Comparison of ENCODE assay signal across 14 mouse cellular contexts in the genomic region with DNA sequence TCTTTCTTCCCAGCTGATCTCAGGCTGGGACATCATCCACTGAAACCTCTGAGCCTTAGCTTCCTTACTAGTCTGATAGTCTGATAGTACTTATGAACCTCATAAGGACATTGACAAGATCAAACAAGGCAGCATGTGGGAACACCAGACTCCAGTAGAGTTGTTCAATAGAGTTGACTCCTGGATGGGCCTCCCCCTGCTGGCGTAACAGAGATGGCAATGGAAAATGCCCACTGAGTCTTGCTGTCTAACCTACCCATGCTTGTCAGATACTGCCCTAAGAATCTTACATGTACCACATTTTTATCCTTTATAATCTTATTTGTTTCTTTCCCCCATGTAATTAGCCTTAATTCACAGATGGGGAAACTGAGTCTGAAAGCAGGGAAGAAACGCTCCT.
DNase-seq lines count a peak whose midpoint lies in the region; ATAC-seq and TF ChIP-seq lines count a peak whose summit lies in the region.
"Had no signal": no experiment of that assay in that cellular context is flagged by ENCODE, and none has a peak within 500 bp of the region (broad histone marks: within the 10 kb centered on the region; RNA-seq: fewer than 3 reads in every experiment).

No protein-coding gene starts in this region.

- H3K79me2 ChIP-seq in heart, adult 2 months (replicated peaks; ENCODE audit: control insufficient read depth, insufficient read depth, low read length) = no peaks in the 10 kb centered on the region
- no peaks in the 10 kb centered on the region for H3K79me2 ChIP-seq in CH12.LX (replicated peaks; ENCODE audit: control insufficient read depth, extremely low read depth, insufficient read depth, poor library complexity, severe bottlenecking)

- no peaks in the 10 kb centered on the region for H3K4me1 ChIP-seq in heart, adult 2 months (ENCODE audit: control insufficient read depth, insufficient read depth, low read length)
- H3K4me1 ChIP-seq in liver, postnatal 0 days (ENCODE audit: insufficient read depth) = no peaks in the 10 kb centered on the region; the same call in 1 of the 2 replicates
- H3K4me1 ChIP-seq in liver, embryonic 12.5 days = peaks cover 41% of the 10 kb centered on the region
- H3K4me1 ChIP-seq in CH12.LX (ENCODE audit: control insufficient read depth in 1 of 2, insufficient read depth in 2 of 2) = no peaks in the 10 kb centered on the region; a peak in 1 of 4 replicates
- H3K4me1 ChIP-seq in embryonic facial prominence, embryonic 10.5 days = peaks cover 8% of the 10 kb centered on the region; the same call in 1 of the 2 replicates
- H3K4me1 ChIP-seq: embryonic facial prominence, embryonic 13.5 days had no signal

- no peaks in the 10 kb centered on the region for H3K27me3 ChIP-seq in heart, adult 2 months (ENCODE audit: control insufficient read depth, insufficient read depth, low read length)
- 0 out of 2 replicates have a peak, but pooled peaks cover 5% of the 10 kb centered on the region for H3K27me3 ChIP-seq in liver, postnatal 0 days (ENCODE audit: insufficient read depth, low read length)
- H3K27me3 ChIP-seq in liver, embryonic 12.5 days (replicated peaks) = peaks cover 30% of the 10 kb centered on the region; the same call in 1 of the 2 replicates
- peaks cover 84% of the 10 kb centered on the region for H3K27me3 ChIP-seq in CH12.LX (replicated peaks)
- H3K27me3 ChIP-seq in embryonic facial prominence, embryonic 10.5 days (replicated peaks; ENCODE audit: low read depth, poor library complexity, severe bottlenecking) = peaks cover 32% of the 10 kb centered on the region

- no peak for TF ChIP-seq EP300 in heart, adult 2 months (IDR thresholded peaks at IDR 0.05; ENCODE audit: insufficient read depth, low read depth, low read length)
- TF ChIP-seq EP300 in liver, postnatal 0 days (IDR thresholded peaks at IDR 0.05; ENCODE audit: low read depth) = no peak
- no peak for TF ChIP-seq EP300 in CH12.LX (IDR thresholded peaks at IDR 0.05; ENCODE audit: low read length)

- no peak overlapping the region for H3K9ac ChIP-seq in heart, adult 2 months (ENCODE audit: low read depth, low read length)
- H3K9ac ChIP-seq in liver, postnatal 0 days (replicated peaks) = no peak overlapping the region
- H3K9ac ChIP-seq in liver, embryonic 12.5 days = no peak overlapping the region
- H3K9ac ChIP-seq in CH12.LX (ENCODE audit: insufficient read depth, low read depth) = no peak overlapping the region
- H3K9ac ChIP-seq: embryonic facial prominence, embryonic 13.5 days; midbrain, embryonic 12.5 days had no signal

- no peak for DNase-seq in heart, adult 2 months
- no peak for DNase-seq in heart, postnatal 14 days
- no peak for DNase-seq in liver, postnatal 0 days
- peak; percentile 35 for DNase-seq in CH12.LX (ENCODE audit: extremely low read depth)
- no peak for DNase-seq in brain, embryonic 14.5 days (ENCODE audit: low read depth)
- no peak for DNase-seq in embryonic facial prominence, embryonic 10.5 days (ENCODE audit: low spot score)
- DNase-seq in cerebellum, postnatal 14 days = no peak
- DNase-seq: cerebellum, postnatal 25 days; gastrocnemius, adult 2 months; heart, postnatal 36 days had no signal

- no peak overlapping the region for H3K4me3 ChIP-seq in heart, adult 2 months
- H3K4me3 ChIP-seq in liver, postnatal 0 days (ENCODE audit: low read depth, low read length) = no peak overlapping the region
- no peak overlapping the region for H3K4me3 ChIP-seq in liver, embryonic 12.5 days
- H3K4me3 ChIP-seq in CH12.LX (replicated peaks in 1 of 3; ENCODE audit: low read depth in 2 of 3, low read length in 2 of 3, poor library complexity in 1 of 3) = no peak overlapping the region
- H3K4me3 ChIP-seq in embryonic facial prominence, embryonic 10.5 days = no peak overlapping the region
- H3K4me3 ChIP-seq: embryonic facial prominence, embryonic 13.5 days; gastrocnemius, adult 2 months; midbrain, embryonic 12.5 days had no signal

- no peak overlapping the region for H3K4me2 ChIP-seq in liver, postnatal 0 days (ENCODE audit: low read depth, low read length)
- H3K4me2 ChIP-seq in liver, embryonic 12.5 days = no peak overlapping the region
- no peak overlapping the region for H3K4me2 ChIP-seq in CH12.LX (ENCODE audit: insufficient read depth, low read depth, poor library complexity, severe bottlenecking)
- H3K4me2 ChIP-seq: embryonic facial prominence, embryonic 13.5 days; midbrain, embryonic 12.5 days had no signal

- H3K9me3 ChIP-seq in liver, postnatal 0 days (ENCODE audit: low read length) = no peaks in the 10 kb centered on the region
- no peaks in the 10 kb centered on the region for H3K9me3 ChIP-seq in liver, embryonic 12.5 days (replicated peaks)
- H3K9me3 ChIP-seq in CH12.LX (replicated peaks; ENCODE audit: low read length) = no peaks in the 10 kb centered on the region
- no peaks in the 10 kb centered on the region for H3K9me3 ChIP-seq in embryonic facial prominence, embryonic 10.5 days
- H3K9me3 ChIP-seq: embryonic facial prominence, embryonic 13.5 days had no signal

- TF ChIP-seq POLR2A in heart, adult 2 months (IDR thresholded peaks at IDR 0.05; ENCODE audit: insufficient read depth, low read depth, low read length) = no peak
- TF ChIP-seq POLR2A in CH12.LX (IDR thresholded peaks at IDR 0.05; ENCODE audit: low read depth, low read length) = no peak
- no peak for TF ChIP-seq POLR2A in brain, embryonic 14.5 days (IDR thresholded peaks at IDR 0.05; ENCODE audit: borderline replicate concordance, extremely low read depth, insufficient read depth, insufficient read length, poor library complexity, severe bottlenecking)

- no peaks in the 10 kb centered on the region for H3K36me3 ChIP-seq in heart, adult 2 months (ENCODE audit: control insufficient read depth, insufficient read depth, low read length)
- no peaks in the 10 kb centered on the region for H3K36me3 ChIP-seq in liver, postnatal 0 days (replicated peaks; ENCODE audit: insufficient read depth, low read length)
- no peaks in the 10 kb centered on the region for H3K36me3 ChIP-seq in liver, embryonic 12.5 days
- no peaks in the 10 kb centered on the region for H3K36me3 ChIP-seq in CH12.LX (replicated peaks in 1 of 2; ENCODE audit: control insufficient read depth in 1 of 2, insufficient read depth in 1 of 2, low read length in 1 of 2)
- no peaks in the 10 kb centered on the region for H3K36me3 ChIP-seq in embryonic facial prominence, embryonic 10.5 days (replicated peaks)
- H3K36me3 ChIP-seq: embryonic facial prominence, embryonic 13.5 days; midbrain, embryonic 12.5 days had no signal

- TF ChIP-seq CTCF in heart, adult 2 months (IDR thresholded peaks at IDR 0.05) = peak; percentile 23; the same call in 1 of the 2 replicates
- TF ChIP-seq CTCF in liver, postnatal 0 days (IDR thresholded peaks at IDR 0.05; ENCODE audit: low read depth) = peak; percentile 49
- peak; percentile 42 to 72 for TF ChIP-seq CTCF in CH12.LX (conservative IDR thresholded peaks at IDR 0.05 in 1 of 2, IDR thresholded peaks at IDR 0.05 in 1 of 2; ENCODE audit: low read depth in 2 of 2, low read length in 2 of 2)
- TF ChIP-seq CTCF in brain, embryonic 14.5 days (IDR thresholded peaks at IDR 0.05; ENCODE audit: borderline replicate concordance, extremely low read depth, insufficient read depth, insufficient read length) = peak; percentile 45; the same call in 1 of the 2 replicates

- dilution Hi-C loops in CH12.LX (cut with MboI; ENCODE audit: extremely low pct_ligation_motif_present, extremely low pct_unique_long_range_greater_than_20kb, low sequenced_read_pairs) = no loop called here

- H3K27ac ChIP-seq in heart, adult 2 months = no peak overlapping the region
- no peak overlapping the region for H3K27ac ChIP-seq in liver, postnatal 0 days (ENCODE audit: low read depth)
- no peak overlapping the region for H3K27ac ChIP-seq in liver, embryonic 12.5 days
- H3K27ac ChIP-seq in CH12.LX (ENCODE audit: insufficient read depth, low read depth) = no peak overlapping the region
- H3K27ac ChIP-seq in embryonic facial prominence, embryonic 10.5 days (replicated peaks) = no peak overlapping the region
- H3K27ac ChIP-seq: embryonic facial prominence, embryonic 13.5 days; gastrocnemius, adult 2 months; midbrain, embryonic 12.5 days had no signal

- peak; percentile 28 for TF ChIP-seq RAD21 in CH12.LX (IDR thresholded peaks at IDR 0.05; ENCODE audit: low read depth, low read length)

- intact Hi-C loops in heart, adult 2 months (cut with DNase I) = no loop called here
- intact Hi-C loops in heart, postnatal 14 days (cut with DNase I) = no loop called here

- no peak for ATAC-seq in liver, postnatal 0 days
- no peak for ATAC-seq in liver, embryonic 12.5 days
- ATAC-seq: intestine, embryonic 16.5 days had no signal

- WGBS in heart, adult 2 months = 66% methylated on average over 2 of the region's 2 CpGs
- WGBS in liver, postnatal 0 days (ENCODE audit: insufficient replicate concordance) = 65% methylated on average over 2 of the region's 2 CpGs
- 53% methylated on average over 2 of the region's 2 CpGs for WGBS in liver, embryonic 12.5 days (ENCODE audit: insufficient replicate concordance)
- 64% methylated on average over 2 of the region's 2 CpGs for WGBS in embryonic facial prominence, embryonic 10.5 days

- in situ Hi-C loops in CH12.LX (cut with MboI; ENCODE audit: low pct_ligation_motif_present, low pct_unique_long_range_greater_than_20kb, low sequenced_read_pairs) = no loop called here

TF ChIP-seq in CH12.LX, 34 proteins besides CTCF, POLR2A, EP300 and RAD21:
- TF ChIP-seq SMC3 (IDR thresholded peaks at IDR 0.05; ENCODE audit: low read depth, low read length) (peak; percentile 64), JUN (IDR thresholded peaks at IDR 0.05; ENCODE audit: insufficient read depth, low read depth, low read length) (no peak), UBTF (IDR thresholded peaks at IDR 0.05; ENCODE audit: low read depth, low read length) (no peak), IRF4 (IDR thresholded peaks at IDR 0.05; ENCODE audit: low read depth, low read length) (no peak)
